Comparison of ENCODE assay signal across 23 mouse cellular contexts in genomic region chr7:81311130-81311529, GRCm38 (mm10). TPM values are rescaled to one million over a fixed set of nuclear protein-coding genes. Genes with fewer than 3 reads are reported as not detected.
A peak's percentile ranks its signal among the peaks of the same experiment; 100 is the strongest.
DNase-seq lines count a peak whose midpoint lies in the region; ATAC-seq lines count a peak whose summit lies in the region.
"Had no signal": no experiment of that assay in that cellular context is flagged by ENCODE, and none has a peak within 500 bp of the region (broad histone marks: within the 10 kb centered on the region; RNA-seq: fewer than 3 reads in every experiment).

No protein-coding gene starts in this region.

- no peak overlapping the region for H3K4me2 ChIP-seq in heart, embryonic 11.5 days
- H3K4me2 ChIP-seq: forebrain, embryonic 12.5 days; heart, embryonic 13.5 days; hindbrain, embryonic 14.5 days had no signal

- no peaks in the 10 kb centered on the region for H3K9me3 ChIP-seq in heart, embryonic 11.5 days (replicated peaks; ENCODE audit: control insufficient read depth, low read length)
- H3K9me3 ChIP-seq: forebrain, embryonic 12.5 days had no signal

- 0 out of 2 replicates have a peak, but pooled peaks cover 3% of the 10 kb centered on the region for H3K4me1 ChIP-seq in heart, embryonic 11.5 days (ENCODE audit: control insufficient read depth, insufficient read depth, low read length)
- H3K4me1 ChIP-seq: forebrain, embryonic 12.5 days had no signal

- DNase-seq in adrenal gland, postnatal 10 days: peak; percentile 37
- no peak for DNase-seq in adrenal gland, adult (ENCODE audit: inconsistent age in 2 of 2, low spot score in 1 of 2)
- DNase-seq in heart, adult 11 months: peak; percentile 89
- peak; percentile 27 for DNase-seq in adipocyte (ENCODE audit: low spot score)
- DNase-seq in gonadal fat pad, adult 2 months (ENCODE audit: low read depth): peak; percentile 81
- DNase-seq in right cerebral cortex, adult 2 months (ENCODE audit: low spot score in 2 of 2): no peak
- DNase-seq: adrenal gland, postnatal 25 days; cerebellum, adult 18-20 months; cerebellum, adult 9-10 months; cerebellum, postnatal 14 days; gastrocnemius, postnatal 10 days; gastrocnemius, postnatal 36 days; heart, postnatal 14 days; heart, postnatal 4 days had no signal

- 81% methylated on average over 1 of the region's 1 CpGs for WGBS in heart, embryonic 11.5 days (ENCODE audit: insufficient replicate concordance)

- ATAC-seq in heart, embryonic 11.5 days (replicated peaks; ENCODE audit: insufficient number of reproducible peaks, low FRiP score, low TSS enrichment): no peak
- ATAC-seq: forebrain, embryonic 16.5 days; hindbrain, postnatal 0 days; inflammation-experienced regulatory T-cells, adult 6 months; intestine, embryonic 16.5 days; Patski had no signal

- no peak overlapping the region for H3K9ac ChIP-seq in heart, embryonic 11.5 days (ENCODE audit: low read depth, low read length)
- H3K9ac ChIP-seq: forebrain, embryonic 12.5 days; heart, embryonic 13.5 days; hindbrain, embryonic 14.5 days had no signal

- no peaks in the 10 kb centered on the region for H3K27me3 ChIP-seq in heart, embryonic 11.5 days (ENCODE audit: control insufficient read depth, insufficient read depth, low read length)
- H3K27me3 ChIP-seq: heart, embryonic 13.5 days; Patski had no signal

- H3K4me3 ChIP-seq in heart, embryonic 11.5 days (ENCODE audit: low read depth, low read length): no peak overlapping the region
- H3K4me3 ChIP-seq: forebrain, embryonic 12.5 days; heart, embryonic 13.5 days had no signal

- no peak overlapping the region for H3K27ac ChIP-seq in heart, embryonic 11.5 days (ENCODE audit: low read depth, low read length)
- H3K27ac ChIP-seq: forebrain, embryonic 12.5 days; heart, embryonic 13.5 days; hindbrain, embryonic 14.5 days; hindbrain, postnatal 0 days had no signal

- H3K36me3 ChIP-seq in heart, embryonic 11.5 days (ENCODE audit: control insufficient read depth, insufficient read depth, low read length): no peaks in the 10 kb centered on the region
- H3K36me3 ChIP-seq: forebrain, embryonic 12.5 days; heart, embryonic 13.5 days had no signal

RNA-seq across cellular contexts. Expression of gene Rps17, which starts 33.9 kb away (rescaled TPM):
- 1,000 to 10,000 TPM; 1,406 to 1,408 TPM for total RNA-seq in adrenal gland, postnatal 10 days (2021)
- polyA plus RNA-seq in heart, embryonic 11.5 days (2014; fragmentation: Nextera tagmentation; extraction: Ambion mirVana): 1,053 and 1,144 TPM in 2 replicates
- polyA plus RNA-seq in gonadal fat pad, adult 2 months (2012; rRNA removed): 1,391 and 1,754 TPM in 2 replicates

Comparison
In these comparisons a context has a peak if more than half of its experiments do, and no peak if none do; other contexts are left out.
1. DNase-seq: peak in adrenal gland, postnatal 10 days (single experiment), heart, adult 11 months (single experiment), adipocyte (single experiment) and gonadal fat pad, adult 2 months (single experiment); none in adrenal gland, adult (0 of 2) and right cerebral cortex, adult 2 months (0 of 2).